Mouse (Mus musculus) R1 (cell line): ENCODE measurements around the gene Tgm6.
A peak's percentile ranks its signal among the peaks of the same experiment; 100 is the strongest.

Source experiments
- DNase-seq: peaks from one replicate; pipeline ENCODE4 v3.0.0-alpha.2; 2018; ENCODE audit warnings: low read depth, low spot score

The Tgm6 gene

DNA sequence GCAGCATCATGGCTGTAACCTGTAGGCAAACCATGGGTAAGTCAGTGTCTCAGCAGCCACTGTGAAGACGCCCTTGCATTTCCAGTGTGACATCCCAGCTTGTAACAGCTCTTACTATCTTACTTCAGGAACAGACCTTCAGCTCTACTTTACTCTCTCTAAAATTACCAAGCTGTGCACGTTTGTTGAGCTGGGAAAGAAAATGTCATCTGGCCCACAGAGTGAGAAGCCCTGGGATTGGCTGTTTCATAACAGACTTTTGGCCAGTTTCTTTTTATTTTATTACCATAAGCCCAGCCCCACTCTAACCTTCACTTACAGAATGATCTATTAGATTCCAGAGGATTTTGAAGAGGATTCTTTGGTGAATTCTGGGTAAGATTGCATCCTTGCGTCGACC is at the start of gene Tgm6:
TSS of gene Tgm6 (plus strand) at position 301 of the 400 bp plus-strand sequence.
- no peak for DNase-seq

DNA sequence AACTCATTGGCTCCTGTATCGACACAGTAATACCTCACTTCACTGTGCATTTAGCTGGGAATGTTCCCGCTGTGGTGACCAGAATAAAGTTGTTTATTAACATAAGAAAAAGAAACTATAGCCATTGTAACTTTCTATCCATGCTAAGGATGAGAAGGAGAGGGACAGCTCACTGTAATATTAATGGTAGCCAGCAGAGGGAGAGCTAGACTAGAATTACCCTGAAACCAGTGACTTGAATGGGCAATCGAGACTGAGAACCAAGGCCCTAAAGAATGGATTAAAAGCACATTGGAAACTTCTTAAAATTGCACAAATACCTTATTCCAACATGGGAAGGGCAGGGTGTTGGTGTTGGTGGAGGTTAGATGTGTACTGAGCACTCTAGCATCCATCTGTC is 44.0 kb upstream of the Tgm6 start:
- peak; percentile 43 for DNase-seq

DNA sequence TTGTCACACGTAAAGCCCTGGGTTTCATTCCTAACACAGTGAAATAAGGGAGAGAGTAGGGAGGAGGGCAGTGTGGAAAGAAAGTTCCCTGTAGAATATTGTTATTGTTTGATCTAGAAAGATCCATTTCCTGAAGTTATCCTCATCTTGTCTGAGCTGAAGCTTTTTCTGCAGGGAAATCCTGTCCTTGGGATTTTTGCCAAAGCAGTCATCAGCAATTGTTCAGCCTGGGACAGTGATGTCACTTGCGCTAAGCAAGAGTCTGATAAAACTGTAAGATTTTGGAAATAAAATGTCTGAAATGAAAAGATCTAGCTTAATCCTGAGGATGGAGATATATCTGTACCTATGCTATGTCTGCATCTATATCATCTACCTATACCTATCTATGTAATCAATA is 41.8 kb upstream of the Tgm6 start:
- DNase-seq = no peak

DNA sequence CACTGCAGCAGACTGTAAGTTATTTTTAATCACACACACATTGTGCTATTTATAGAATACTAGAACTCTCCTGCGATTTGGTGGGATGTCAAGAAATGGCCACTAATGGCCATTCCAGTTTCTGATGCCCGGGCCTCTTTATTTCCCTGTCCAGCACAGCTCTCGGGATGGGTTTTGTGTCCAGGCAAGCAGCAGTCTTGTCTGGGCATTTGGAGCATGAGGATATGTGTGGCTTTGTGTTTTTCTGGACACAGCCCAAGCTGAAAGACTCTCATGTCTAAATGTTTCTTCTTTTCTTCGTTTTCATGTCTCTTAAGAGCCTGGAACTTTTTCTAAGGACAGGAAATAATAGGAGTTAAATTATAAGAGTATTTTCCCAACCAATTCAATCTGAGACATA is 588 bp downstream of the Tgm6 start:
- no peak for DNase-seq

DNA sequence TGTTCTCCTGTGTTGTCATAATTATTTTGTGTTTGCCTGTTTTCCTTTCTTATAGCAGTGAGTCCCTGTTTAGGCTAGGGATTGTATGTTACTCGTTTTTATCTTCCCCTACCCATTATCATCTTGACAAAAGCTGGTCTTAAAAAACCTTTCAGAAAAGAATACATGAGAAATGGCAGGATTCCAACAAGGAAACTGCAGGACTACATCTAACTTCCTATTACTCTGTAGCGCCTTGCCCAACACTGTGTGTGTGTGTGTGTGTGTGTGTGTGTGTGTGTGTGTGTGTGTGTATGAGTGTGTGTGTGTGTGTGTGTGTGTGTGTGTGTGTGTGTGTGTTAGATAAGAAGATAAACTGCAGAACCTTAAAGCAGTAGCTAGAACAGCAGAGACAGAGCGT is 1.2 kb downstream of the Tgm6 start:
- DNase-seq = no peak

DNA sequence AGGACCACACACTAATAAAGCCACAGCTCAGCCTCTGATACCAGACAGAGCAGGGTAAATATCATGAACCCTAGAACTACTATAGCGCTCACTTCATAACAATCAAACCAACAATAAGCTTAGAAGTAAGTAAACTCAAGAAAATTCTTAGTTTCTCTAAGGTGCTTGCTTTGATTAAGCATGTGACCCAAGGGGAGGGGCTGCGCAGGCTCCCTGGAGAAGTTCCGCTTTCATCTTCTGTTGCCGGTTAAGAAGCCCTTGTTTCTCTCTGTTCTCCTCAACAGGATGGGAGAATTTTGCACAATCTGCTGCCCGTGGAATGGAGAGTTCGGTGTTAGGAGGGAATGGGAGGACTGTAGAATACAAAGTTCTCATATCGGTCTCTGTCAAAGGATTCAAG is 6.4 kb downstream of the Tgm6 start:
- no peak for DNase-seq

DNA sequence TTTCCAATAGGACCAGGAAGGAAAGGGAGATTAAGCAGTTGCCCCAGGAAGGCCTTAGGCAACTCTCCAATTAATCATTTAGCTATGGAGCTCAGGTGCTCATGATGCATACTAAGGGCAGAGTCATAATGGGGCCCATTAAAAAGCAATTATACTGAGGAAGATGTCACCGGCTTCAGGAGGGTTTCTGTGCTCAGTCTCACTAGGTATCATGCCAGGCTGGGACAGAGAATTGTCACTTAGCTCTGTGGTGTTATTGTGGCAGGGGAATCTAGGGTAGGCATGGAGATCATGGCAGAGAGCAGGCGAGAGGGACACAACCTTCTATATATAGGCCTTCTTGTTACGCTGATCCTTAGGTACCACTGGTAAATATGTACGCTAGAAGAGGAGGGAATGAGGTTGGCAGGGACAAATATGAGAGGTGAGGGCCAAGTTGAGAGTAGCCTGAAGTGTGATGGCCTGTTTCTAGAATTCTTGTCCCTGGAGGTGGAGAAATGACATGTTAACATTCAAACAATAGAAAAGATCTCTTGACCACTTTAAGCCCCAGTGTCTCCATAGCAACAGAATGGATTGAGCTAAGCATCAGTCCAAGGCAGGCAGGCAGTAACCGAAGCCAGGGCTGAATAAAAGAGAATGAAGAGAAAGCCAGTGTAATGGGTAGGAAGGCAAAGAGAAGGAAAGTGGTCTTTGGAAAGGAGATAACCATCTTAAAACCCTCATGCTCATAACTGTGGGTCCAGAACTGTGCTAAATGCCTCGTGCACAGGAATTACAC is 13.3 kb downstream of the Tgm6 start:
- DNase-seq = peak; percentile 7

DNA sequence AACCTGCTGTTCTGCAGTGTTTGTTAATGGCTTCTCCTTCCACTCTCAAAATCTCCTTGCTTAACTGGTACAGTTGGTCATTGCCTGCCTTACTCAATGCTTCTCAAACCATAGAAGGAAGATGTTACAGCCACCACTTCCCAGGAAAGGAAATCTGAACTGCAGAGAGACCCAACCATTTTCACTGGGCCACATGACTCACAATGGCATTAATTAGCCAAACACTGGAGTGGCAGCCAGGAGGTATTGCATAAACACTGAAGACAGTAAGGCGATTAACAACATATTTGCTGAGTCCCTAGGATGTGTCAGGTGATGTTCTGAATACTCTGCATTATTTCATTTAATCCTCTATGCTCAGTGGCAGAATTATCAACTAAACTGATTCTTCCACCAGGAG is 13.9 kb downstream of the Tgm6 start:
- DNase-seq = no peak

DNA sequence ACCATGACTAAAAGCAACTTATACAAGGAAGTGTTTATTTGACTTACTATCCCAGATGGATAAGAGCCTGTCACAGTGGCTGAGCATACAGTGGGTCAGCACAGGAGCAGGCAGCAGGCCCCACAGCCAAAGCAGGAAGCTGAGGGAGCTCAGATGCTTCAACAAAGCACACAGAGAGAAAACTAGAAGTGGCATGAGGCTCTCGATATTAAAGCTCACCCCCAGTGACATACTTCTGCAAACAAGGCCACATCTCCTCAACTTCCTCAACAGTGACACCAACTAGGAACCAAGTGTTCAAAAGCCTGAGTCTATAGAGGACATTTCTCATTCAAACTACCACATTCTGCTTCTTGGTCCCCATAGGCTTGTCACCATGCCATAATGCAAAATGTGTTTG is 17.5 kb downstream of the Tgm6 start:
- DNase-seq = no peak

DNA sequence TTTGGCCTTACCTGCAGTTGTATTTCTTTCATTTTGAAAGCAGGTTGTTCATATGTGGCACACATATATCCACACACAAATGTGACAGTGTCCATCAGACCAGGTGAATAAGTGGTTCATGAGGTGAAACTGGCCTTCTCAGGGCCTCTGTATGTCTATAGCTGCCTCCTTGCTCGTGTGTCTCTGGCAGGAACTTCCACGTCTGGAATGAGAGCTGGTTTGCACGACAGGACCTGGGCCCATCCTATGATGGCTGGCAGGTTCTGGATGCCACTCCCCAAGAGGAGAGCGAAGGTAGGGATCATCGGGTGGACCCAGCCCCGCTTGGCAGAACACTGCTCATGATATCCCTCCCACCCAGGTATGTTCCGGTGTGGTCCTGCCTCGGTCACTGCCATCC is 30.8 kb downstream of the Tgm6 start:
- no peak for DNase-seq

DNA sequence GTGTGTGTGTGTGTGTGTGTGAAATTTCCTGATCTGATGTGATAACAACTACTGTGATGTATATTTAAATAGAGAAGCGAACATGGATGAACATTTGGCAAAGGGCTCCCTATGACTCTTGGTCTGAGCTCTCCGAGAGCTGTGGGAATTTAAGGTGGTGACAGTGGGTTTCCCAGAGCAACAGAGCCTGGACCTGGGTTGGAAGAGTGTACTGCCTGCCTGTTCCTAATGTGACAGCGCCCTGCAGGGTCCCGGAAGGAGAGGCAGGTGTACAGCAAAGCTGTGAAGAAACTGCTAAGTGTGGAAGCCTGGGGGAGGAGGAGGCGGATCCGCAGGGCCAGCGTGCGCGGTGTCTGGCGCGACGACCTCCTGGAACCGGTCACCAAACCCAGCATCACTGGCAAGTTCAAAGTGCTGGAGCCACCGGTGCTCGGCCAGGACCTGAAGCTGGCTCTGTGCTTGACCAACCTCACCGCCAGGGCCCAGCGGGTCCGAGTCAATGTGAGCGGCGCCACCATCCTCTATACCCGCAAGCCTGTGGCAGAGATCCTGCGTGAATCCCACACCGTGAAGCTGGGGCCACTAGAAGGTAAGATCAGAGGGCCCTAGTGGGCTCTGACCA is 32.6 kb downstream of the Tgm6 start:
- peak; percentile 32 for DNase-seq

DNA sequence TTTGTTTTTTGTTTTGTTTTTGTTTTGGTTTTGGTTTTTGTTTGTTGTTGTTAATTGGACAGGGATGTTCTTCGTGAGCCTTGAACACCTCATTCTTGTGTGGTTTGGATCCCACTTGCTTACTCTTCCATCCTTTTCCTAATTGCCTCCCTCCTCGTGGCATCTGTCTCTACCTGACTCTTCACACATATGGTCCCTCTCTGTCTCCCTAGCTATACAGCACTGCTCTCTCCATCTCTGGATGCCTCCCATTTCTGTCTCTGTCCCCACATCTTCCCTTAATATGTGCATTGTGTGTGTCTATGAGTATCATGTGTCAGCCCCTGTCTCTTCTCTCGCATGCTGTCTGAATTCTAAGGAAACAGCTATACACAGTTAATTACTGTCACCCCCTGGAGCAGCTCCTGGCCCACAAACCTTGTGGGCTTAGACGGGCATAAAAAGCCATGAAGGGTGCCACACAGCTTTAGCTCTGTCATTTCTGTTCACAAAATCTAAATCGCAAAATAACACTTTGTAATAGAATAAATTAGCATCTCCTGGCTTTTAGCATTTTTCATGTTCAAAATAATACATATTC is 34.0 kb downstream of the Tgm6 start:
- no peak for DNase-seq

DNA sequence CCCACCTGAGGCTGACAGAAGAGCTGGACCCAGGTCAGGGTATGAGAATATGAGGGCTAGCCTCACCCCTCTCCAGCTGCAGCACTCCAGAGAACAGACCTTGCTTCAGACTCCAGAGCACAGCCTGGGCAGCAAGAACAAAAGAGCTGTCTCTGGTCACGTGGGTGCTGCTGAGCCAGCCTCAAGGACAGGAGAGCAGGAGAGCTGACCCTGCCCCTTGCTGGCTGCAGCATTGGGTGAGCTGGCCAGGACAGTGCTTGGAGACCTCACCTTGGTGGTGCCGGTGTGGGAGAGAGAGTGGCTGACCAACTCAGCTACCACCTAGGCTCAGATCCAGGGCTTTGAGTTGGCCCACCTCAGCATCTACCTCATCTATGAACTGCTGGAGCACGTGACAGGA is 43.0 kb downstream of the Tgm6 start:
- DNase-seq = no peak

DNA sequence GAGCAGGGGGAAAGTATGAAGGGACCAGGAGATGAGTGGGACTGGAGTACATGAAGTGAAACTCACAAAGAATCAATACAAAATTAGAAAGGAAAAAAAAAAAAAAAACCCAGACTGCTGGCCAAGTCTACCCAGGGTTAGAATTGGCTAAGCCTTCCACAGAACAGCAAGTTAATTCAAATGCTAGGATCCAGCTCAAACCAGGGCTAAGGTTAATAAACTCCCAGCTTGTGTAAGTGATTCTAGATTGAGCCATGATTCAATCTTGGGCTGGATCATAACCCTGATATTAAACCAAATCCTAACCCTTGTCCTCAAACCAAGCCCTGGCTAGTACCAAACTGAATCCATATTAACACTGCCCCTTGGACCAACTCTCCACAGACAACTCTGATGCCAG is 43.6 kb downstream of the Tgm6 start:
- no peak for DNase-seq

DNA sequence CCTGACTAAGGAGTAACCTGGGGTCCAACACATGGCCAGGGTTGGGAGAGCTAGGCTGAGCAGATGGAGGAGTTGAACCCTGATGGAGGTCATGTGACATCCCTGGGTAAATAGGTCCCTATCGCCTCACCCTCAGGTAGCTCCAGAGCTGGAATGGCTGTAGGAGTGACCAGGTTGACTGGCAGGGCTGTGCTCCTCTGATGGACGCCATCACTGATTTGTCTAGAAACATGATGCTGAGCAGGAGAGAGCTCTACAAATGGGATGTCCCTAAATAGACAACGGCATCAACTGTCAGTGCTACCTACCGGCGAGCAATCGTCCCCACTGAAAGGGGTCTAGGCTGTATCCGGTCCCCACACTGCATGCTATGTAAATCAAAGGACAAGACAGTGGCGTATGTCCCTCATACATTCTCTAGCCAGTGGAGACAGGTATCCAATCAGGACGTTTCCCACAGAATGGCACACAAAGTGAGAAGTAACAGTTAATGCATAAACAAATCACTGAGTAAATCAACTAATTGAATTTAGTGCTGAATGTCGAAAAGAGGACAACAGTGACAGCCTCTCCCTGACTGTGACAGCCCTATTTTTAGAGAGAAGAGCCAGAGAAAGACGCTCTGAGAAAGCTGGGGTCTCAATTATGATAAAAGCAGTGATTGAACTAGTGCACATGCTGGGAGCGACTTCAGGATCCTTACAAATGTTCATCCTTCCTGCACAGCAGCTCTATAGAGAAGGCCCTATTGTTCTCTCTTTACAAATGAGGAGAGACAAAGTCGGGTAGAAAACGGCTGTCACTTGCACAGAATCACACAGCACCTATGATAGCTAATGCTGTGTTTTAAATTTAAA is 45.2 kb downstream of the Tgm6 start:
- DNase-seq = no peak

DNA sequence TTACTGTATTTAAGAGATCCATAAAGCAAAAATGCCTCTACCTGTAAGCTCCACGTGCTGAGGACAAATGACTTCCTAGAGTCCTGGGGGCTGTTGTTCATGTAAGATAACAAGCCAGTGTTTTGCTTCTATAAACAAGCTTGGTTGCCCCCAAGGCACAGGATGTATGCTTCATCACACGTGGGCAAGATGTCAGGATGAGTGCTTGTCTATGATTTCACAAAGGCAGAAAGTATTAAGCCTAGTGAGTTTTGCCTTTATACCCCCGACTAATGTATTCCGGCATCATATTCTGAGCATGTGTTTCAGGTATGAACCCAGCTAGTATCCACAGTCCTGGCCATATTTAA is 45.8 kb downstream of the Tgm6 start:
- DNase-seq = no peak

DNA sequence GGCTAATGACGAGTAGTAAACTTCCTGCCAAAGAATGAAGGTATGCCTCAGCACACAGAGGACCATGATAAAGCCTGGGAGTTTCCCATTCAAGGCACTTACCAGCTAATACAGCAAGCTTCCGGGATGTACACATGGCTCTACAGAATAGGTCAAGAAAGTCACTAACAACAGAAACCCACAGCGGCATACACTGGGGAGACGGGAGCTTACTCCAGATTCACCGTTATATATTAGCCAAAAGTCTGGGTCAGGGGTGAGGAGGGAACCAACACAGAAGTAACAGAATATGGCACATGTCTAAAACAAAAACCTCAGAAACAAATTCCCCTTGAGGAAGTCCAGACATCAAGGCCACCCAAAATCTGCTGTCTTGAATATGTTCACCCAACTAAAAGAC is 50.5 kb downstream of the Tgm6 start:
- DNase-seq = no peak

DNA sequence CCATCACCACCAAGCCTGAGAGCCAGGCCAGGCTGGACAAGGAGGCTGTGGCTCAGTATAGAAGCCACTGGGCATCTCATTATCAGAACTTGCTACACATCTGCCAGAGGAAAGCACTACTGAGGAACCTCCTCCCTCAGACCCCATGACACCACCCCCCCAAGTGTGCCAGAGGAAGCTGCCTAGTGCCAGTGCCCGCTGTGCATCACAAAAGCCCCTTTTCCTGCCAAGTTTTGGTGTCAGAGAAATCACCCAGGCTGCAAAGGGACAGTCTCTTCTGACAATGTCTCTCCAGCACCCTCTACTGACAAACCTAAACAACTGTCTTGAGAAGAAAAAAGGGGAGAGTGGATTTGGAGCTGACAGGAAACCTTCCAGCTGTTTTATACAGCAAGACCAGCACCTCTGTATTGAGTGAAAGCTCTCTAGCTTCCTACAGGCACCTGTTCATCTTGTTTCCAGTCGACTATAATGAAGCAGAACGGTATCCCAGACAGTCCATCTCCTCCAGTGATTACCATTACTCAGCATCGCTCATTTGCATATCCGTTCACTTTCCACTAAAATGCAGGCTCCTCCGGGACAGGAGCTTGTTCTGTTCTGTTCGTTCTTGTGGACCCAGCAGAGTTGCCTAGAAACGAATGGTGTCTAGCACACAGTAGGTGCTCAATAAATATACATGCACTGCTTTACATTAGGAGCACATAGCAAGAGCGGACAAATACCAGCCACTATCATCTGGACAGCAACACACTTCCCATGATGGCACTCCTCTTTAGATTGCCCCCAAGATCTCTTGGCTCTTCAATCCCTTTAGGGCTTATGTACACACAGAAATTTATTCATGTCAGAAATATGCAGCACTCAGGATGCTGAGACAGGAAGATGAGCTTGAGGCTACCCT is 54.3 kb downstream of the Tgm6 start:
- peak; percentile 73 for DNase-seq

DNA sequence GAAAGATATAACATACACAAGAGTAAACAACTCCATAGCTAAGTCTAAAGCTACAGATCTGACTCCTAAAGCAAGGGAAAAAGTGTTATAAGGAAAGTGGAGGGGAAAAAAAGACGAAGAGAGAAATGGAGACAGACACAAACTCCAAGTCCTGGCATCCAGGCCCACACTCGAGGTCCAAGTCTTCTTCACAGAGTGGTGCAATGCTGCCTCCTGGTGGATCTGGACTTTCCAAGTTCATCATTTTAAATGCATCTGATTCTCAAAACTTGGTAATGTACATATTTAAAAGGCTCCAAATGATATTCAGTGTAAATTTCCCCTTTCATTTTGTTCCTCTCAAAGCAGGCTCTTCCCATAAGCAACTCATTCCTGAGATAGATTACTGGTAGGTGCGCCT is 55.6 kb downstream of the Tgm6 start:
- peak; percentile 64 for DNase-seq

DNA sequence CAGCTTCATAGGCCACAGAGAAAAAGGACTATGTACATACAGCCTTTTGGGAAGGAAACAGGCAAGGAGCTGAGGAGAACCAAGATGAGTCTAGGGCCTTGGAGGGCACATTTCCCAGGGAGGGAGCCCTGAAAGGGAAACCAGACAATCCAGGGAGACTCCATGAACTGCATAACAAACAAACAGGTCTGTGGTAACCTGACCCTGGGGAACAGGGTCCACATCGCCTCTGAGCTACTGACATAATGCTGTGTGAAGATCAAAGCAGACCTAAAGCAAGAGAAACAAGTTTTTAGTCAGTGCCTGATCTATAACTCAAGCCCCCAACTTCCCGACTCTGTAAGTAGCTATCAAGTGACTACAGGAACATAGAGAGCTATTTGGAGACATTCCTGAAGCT is 59.5 kb downstream of the Tgm6 start:
- no peak for DNase-seq

DNA sequence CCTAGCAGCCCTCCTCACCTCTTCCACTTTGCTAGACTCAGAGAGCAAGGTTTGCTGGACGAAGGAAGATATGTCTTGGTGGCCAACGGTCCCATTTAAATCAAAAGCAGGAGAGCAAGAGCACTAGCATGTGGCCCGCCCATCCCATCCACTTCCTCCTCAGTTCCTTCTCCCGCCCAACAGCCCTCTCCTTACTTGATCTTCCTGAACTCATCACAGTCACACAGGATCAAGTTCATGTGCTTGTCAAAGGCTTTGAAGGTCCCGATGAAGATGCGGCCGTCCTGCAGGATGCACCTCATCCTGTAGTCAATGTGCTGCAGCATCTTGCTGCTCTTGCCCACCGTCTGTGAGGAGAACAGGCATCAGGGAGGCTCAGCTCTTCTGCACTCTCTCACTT is 64.6 kb downstream of the Tgm6 start:
- peak; percentile 13 for DNase-seq

DNA sequence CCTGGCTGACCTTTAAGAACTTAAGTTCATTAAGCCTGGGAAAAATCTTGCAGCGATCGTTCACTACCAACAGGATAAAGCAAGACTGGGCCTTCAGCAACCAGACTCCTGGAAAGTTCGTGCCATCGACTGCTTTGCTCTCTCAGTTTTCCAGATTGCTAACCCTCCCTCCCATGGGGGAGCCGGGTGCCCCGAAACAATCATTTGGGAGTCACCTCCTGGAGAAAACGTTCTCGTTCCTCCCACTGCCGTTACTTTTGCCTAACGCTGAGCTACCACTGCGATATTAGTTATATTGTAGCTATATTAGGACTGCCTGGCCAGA is 66.1 kb downstream of the Tgm6 start:
- DNase-seq = no peak
